ENCODE assay signal across 8 mouse cellular contexts in genomic region chr14:47472359-47472742, GRCm38 (mm10). TPM values are rescaled to one million over a fixed set of nuclear protein-coding genes. Genes with fewer than 3 reads are reported as not detected.
DNase-seq lines count a peak whose midpoint lies in the region; ATAC-seq and TF ChIP-seq lines count a peak whose summit lies in the region.

No protein-coding gene starts in this region.

- ATAC-seq in megakaryocyte, adult 5-6 weeks (ENCODE audit: poor library complexity, severe bottlenecking): peak; percentile 93

- H3K27ac ChIP-seq in cortical plate, adult 2 months (ENCODE audit: insufficient read depth, low read length): peak overlapping the region; percentile 98; the same call in 1 of the 2 replicates
- H3K27ac ChIP-seq in left cerebral cortex, adult 2 months: peak overlapping the region; percentile 85

- DNase-seq in adipocyte (ENCODE audit: low spot score): peak; percentile 83
- peak; percentile 91 to 92 for DNase-seq in gastrocnemius, adult 8-10 months (ENCODE audit: low spot score in 2 of 2)
- DNase-seq in hindlimb bud, embryonic 11.5 days (ENCODE audit: extremely low spot score, low read depth, low spot score): peak; percentile 72
- peak; percentile 97 to 99 for DNase-seq in left cerebral cortex, adult 2 months (ENCODE audit: extremely low spot score in 1 of 2, low spot score in 2 of 2)
- DNase-seq in right cerebral cortex, adult 18-20 months: peak; percentile 97
- DNase-seq in urinary bladder, adult 2 months (ENCODE audit: low spot score): peak; percentile 98

- TF ChIP-seq CTCF in cortical plate, adult 2 months (IDR thresholded peaks at IDR 0.05; ENCODE audit: extremely low read depth, insufficient read depth, low read length): peak; percentile 68
- TF ChIP-seq CTCF in left cerebral cortex, adult 2 months (IDR thresholded peaks at IDR 0.05): no peak; the same call in none of the 2 replicates

- intact Hi-C loops in left cerebral cortex, adult 2 months (cut with DNase I): loop anchor here (1.0 kb wide), 2 partner anchors 57 to 62 kb away; no protein-coding TSS in a partner anchor

- H3K4me3 ChIP-seq in cortical plate, adult 2 months (ENCODE audit: insufficient read depth, low read length): peak overlapping the region; percentile 95
- peak overlapping the region; percentile 91 for H3K4me3 ChIP-seq in left cerebral cortex, adult 2 months

- peak; percentile 89 for TF ChIP-seq POLR2A in cortical plate, adult 2 months (IDR thresholded peaks at IDR 0.05; ENCODE audit: extremely low read depth, insufficient read depth, low read length)

- H3K4me1 ChIP-seq in cortical plate, adult 2 months (ENCODE audit: control insufficient read depth, insufficient read depth, low read length): peaks cover 4% of the 10 kb centered on the region; the same call in 1 of the 2 replicates

RNA-seq across cellular contexts. Expression of gene Fbxo34, which starts 22.1 kb away (rescaled TPM):
- 61.0 and 63.0 TPM in 2 replicates for polyA plus RNA-seq in cortical plate, adult 2 months (2012; rRNA removed)
- 10 to 100 TPM; 10.2 to 15.1 (median 10.7) TPM for total RNA-seq in gastrocnemius, adult 8-10 months (2022)
- 100 to 1,000 TPM in 1 of 2 experiments, 10 to 100 TPM in 1; 86.6 to 110 TPM for total RNA-seq in left cerebral cortex, adult 2 months (2021)
- total RNA-seq in megakaryocyte, adult 5-6 weeks (2015): 11.2 and 17.5 TPM in 2 replicates
- total RNA-seq in megakaryocyte, adult 5-6 weeks (2017): 20.7 and 21.8 TPM in 2 replicates
- polyA plus RNA-seq in urinary bladder, adult 2 months (2012; rRNA removed): 14.4 and 16.0 TPM in 2 replicates

RNA-seq across cellular contexts. Expression of gene Dlgap5, which starts 54.1 kb away (rescaled TPM):
- 0.21 and 0.30 TPM in 2 replicates for polyA plus RNA-seq in cortical plate, adult 2 months (2012; rRNA removed)
- total RNA-seq in gastrocnemius, adult 8-10 months (2022): not detected
- total RNA-seq in left cerebral cortex, adult 2 months (2021): under 1 TPM; 0.43 to 0.47 TPM
- 55.8 and 59.1 TPM in 2 replicates for total RNA-seq in megakaryocyte, adult 5-6 weeks (2015)
- 98.6 and 105 TPM in 2 replicates for total RNA-seq in megakaryocyte, adult 5-6 weeks (2017)
- polyA plus RNA-seq in urinary bladder, adult 2 months (2012; rRNA removed): 2.4 and 2.8 TPM in 2 replicates

Comparison
In these comparisons a context has a peak if more than half of its experiments do, and no peak if none do; other contexts are left out.
1. Peak in every context shown above with its lines: DNase-seq, ATAC-seq, H3K4me3 ChIP-seq and H3K27ac ChIP-seq.
2. RNA of gene Dlgap5, which starts 54.1 kb away (total RNA-seq): 55.8 to 105 TPM in megakaryocyte, adult 5-6 weeks; 0.43 to 0.47 TPM in left cerebral cortex, adult 2 months and not detected in gastrocnemius, adult 8-10 months; every median in the first group is over 10 times any median in the second.